Mouse (Mus musculus) lung, postnatal 0 days (tissue): Measurements from ENCODE around the gene Flii. TPM values are rescaled to one million over a fixed set of nuclear protein-coding genes. Genes with fewer than 3 reads are reported as not detected.

Experiments
- ATAC-seq: fragments of 200-750 bp; cut with Nextera tagmentation; 2 replicates; pipeline ENCODE4 v1.8.0; 2017; ENCODE audit warnings: moderate library complexity
- DNase-seq: peaks from one replicate; pipeline ENCODE4 v3.0.0-alpha.2; 2016; ENCODE audit warnings: low spot score
- H3K27ac ChIP-seq: fragments of 300-500 bp; sonication (generic); 2 replicates; pipeline ENCODE4 v1.5.1; 2014; ENCODE audit warnings: antibody characterized with exemption, mild to moderate bottlenecking, low read length, mixed read lengths
- H3K27me3 ChIP-seq: fragments of 300-500 bp; sonication (generic); replicated peaks from 2 replicates; pipeline ENCODE4 v1.6.1; 2014; ENCODE audit warnings: low read length, mixed read lengths; ENCODE audit not compliant: insufficient read depth
- H3K36me3 ChIP-seq: fragments of 300-500 bp; sonication (generic); 2 replicates; pipeline ENCODE4 v1.6.1; 2014; ENCODE audit warnings: low read length, mixed read lengths; ENCODE audit not compliant: insufficient read depth
- H3K4me1 ChIP-seq: fragments of 300-500 bp; sonication (generic); 2 replicates; pipeline ENCODE4 v1.6.1; 2014; ENCODE audit warnings: antibody characterized with exemption, low read depth, low read length, mixed read lengths; ENCODE audit not compliant: insufficient read depth
- H3K4me2 ChIP-seq: fragments of 300-500 bp; sonication (generic); replicated peaks from 2 replicates; pipeline ENCODE4 v1.6.1; 2014; ENCODE audit warnings: low read depth, mild to moderate bottlenecking, low read length, moderate library complexity, mixed read lengths
- H3K4me3 ChIP-seq: fragments of 300-500 bp; sonication (generic); 2 replicates; pipeline ENCODE4 v1.5.1; 2014; ENCODE audit warnings: low read depth, low read length
- H3K9ac ChIP-seq: fragments of 300-500 bp; sonication (generic); replicated peaks from 2 replicates; pipeline ENCODE4 v1.6.1; 2014; ENCODE audit warnings: low read depth, mild to moderate bottlenecking
- H3K9me3 ChIP-seq: fragments of 300-500 bp; sonication (generic); 2 replicates; pipeline ENCODE4 v1.6.1; 2016; ENCODE audit warnings: low read length, mixed read lengths
- CTCF ChIP-seq: IDR thresholded peaks from 2 replicates; pipeline ENCODE4 v1.5.1; 2016; ENCODE audit warnings: antibody characterized with exemption, mild to moderate bottlenecking
- EP300 ChIP-seq: IDR thresholded peaks from 2 replicates; pipeline ENCODE4 v1.6.1; 2016; ENCODE audit warnings: antibody characterized with exemption, mild to moderate bottlenecking, control low read depth
- WGBS: fragments of 180-500 bp; shearing (Covaris S2); extraction: QIAGEN DNeasy Blood & Tissue Kit; methylation state at CpG from one replicate; pipeline ENCODE4 v1.1.7; 2014; 5-methylcytosine and 5-hydroxymethylcytosine counted together
- polyA plus RNA-seq: library from polyadenylated mRNA; unstranded; fragments of >200 nt; fragmentation: Nextera tagmentation; extraction: Ambion mirVana; gene quantifications from 2 replicates; pipeline ENCODE4 v1.2.1, GENCODE M21; 2015

Flii gene
- polyA plus RNA-seq, 1 experiment from 2014 or later, result 72.4 TPM

DNA sequence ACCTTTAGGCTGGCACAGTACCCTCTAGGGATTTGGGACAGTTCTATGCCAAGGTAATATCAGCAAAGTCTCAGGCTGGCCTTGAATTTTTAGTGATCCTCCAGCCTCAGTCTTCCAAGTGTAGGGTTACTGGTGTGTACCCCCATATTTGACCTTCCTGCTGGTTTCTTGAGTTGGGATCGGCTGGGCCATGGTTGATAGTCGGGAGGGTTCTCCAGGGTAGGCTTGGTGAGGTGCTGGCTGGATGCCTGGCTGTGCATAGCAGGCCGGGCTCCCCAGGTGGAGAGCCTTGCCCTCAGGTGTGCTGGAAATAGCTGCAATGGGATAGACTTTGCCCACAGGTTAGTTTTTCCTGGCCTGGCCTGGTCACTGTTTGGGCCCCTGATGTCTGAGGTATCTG, 21.8 kb downstream of the Flii start:
- Histone ChIP-seq H3K4me2 (no peak overlapping the region), H3K9me3 (no peaks in the 10 kb centered on the region), H3K4me3 (no peak overlapping the region), H3K36me3 (peaks cover 15% of the 10 kb centered on the region; the same call in 1 of the 2 replicates), H3K4me1 (peaks cover 14% of the 10 kb centered on the region), H3K27ac (no peak overlapping the region), H3K9ac (no peak overlapping the region), H3K27me3 (no peaks in the 10 kb centered on the region)
- ATAC-seq (no peak), DNase-seq (no peak)
- WGBS, result 87% methylated on average over 3 of the region's 3 CpGs
- TF ChIP-seq EP300, result no peak
- TF ChIP-seq CTCF, result no peak

DNA sequence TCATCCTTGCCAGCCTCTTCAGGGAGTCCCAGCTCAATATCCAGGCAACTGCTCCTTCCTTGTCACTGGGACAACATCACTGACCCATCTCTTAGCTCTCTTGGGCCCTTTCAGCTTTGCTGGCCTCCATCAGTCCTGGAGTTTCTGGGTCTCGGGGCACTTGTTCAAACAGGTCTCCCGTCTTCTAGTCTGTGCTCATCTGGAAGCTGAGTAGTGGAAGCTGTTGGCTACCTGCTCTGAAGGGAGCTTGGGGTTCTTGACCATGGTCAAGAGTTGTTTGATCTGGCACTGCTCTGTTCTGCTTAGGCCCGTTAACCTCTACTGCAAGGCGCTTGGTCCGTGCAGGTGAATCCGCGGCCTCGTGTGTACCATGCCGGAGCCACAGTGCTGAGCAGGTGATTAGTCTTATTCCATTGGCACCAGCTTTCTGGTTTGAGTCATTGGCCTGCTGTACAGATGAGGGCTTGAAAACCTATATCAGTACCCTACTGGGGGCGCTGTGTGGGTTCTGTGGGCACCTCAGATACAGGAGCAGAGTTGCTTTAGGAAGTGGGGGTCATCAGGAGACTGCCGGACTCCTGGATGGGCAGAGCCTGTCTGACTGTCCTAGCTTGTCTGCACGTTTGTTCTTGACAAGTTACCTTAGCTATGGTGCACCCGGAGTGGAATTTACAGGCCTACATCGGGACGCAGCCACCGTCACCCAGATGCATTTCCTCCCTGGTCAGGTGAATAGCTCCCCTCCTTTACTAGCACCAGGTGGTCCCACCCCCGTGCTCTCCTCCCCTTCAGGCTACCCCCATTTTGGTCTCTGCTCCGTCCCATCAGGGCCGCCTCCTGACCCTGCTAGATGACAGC, 22.8 kb downstream of the Flii start:
- WGBS, result 90% methylated on average over 19 of the region's 19 CpGs
- no peak overlapping the region for H3K9ac ChIP-seq
- no peaks in the 10 kb centered on the region for H3K27me3 ChIP-seq
- no peak overlapping the region for H3K4me2 ChIP-seq
- DNase-seq (no peak), ATAC-seq (no peak)
- H3K4me1 ChIP-seq, result peaks cover 16% of the 10 kb centered on the region
- no peak overlapping the region for H3K27ac ChIP-seq
- peaks cover 10% of the 10 kb centered on the region; the same call in 1 of the 2 replicates for H3K36me3 ChIP-seq
- TF ChIP-seq EP300, result no peak
- no peak for TF ChIP-seq CTCF
- H3K4me3 ChIP-seq, result no peak overlapping the region
- H3K9me3 ChIP-seq, result no peaks in the 10 kb centered on the region

- DNase-seq, result peak; percentile 72
- Histone ChIP-seq H3K27me3 (no peaks in the 10 kb centered on the region), H3K4me3 (no peak overlapping the region), H3K4me2 (no peak overlapping the region), H3K27ac (no peak overlapping the region), H3K4me1 (peaks cover 16% of the 10 kb centered on the region), H3K36me3 (no peaks in the 10 kb centered on the region), H3K9ac (no peak overlapping the region), H3K9me3 (no peaks in the 10 kb centered on the region)
- WGBS, result 35% methylated on average over 4 of the region's 4 CpGs
- TF ChIP-seq EP300, result no peak
- peak; percentile 85 for TF ChIP-seq CTCF
- no peak for ATAC-seq
Measured at GRCm38 (mm10) chr11:60703131-60703530, 23.9 kb downstream of the Flii start.

GRCm38 (mm10) chr11:60701611-60702010, 25.5 kb downstream of the Flii start:
- Histone ChIP-seq H3K4me2 (no peak overlapping the region), H3K4me1 (peaks cover 10% of the 10 kb centered on the region; the same call in 1 of the 2 replicates), H3K36me3 (no peaks in the 10 kb centered on the region), H3K9ac (no peak overlapping the region), H3K27ac (no peak overlapping the region), H3K4me3 (no peak overlapping the region), H3K9me3 (no peaks in the 10 kb centered on the region), H3K27me3 (no peaks in the 10 kb centered on the region)
- no peak for DNase-seq
- ATAC-seq, result no peak
- TF ChIP-seq CTCF (no peak), EP300 (no peak)
- 77% methylated on average over 2 of the region's 4 CpGs for WGBS

DNA sequence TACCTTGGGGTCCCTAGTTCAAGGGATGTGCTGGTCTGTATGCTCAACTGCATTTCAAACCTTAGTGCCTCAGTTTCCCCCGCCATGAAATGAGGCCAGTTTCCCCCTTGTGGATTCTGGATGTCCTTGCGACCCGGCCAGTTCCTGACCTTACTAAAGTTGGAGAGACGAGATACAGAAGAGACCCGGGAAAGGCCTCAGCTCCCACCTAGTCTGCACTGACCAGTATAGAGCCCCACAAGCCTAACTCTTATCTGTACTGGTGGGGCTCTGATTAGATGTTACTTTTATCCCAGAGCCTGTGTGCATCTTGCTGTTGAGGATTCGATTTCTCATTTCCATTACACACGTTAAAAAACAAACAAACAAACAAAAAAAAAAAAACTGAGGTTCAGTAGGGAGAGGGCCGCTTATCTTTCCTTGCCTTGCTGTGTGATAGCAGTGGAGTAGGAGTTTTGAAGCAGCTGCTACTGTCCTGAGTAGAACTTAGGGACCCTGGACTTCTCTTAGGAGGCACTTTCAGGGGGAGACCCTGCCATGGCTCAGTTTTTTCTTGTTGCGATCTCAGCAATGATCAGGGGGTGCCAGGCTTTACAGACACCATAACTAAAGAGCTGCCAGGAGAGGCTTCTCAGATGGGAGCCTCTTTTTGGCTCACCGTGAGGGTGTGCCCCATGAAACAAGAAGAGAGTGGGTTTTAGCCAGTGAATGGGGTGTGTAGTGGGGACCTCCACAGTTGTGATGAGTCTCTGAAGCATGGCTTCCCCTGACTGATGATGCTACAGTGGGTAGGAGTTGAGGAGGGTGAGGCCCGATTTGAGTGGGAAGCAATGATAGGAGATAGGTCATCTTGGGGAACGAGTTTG, 26.5 kb downstream of the Flii start:
- H3K27me3 ChIP-seq, result no peaks in the 10 kb centered on the region
- no peaks in the 10 kb centered on the region for H3K9me3 ChIP-seq

More for the DNA sequence above, 26.5 kb downstream of the Flii start:
- ATAC-seq (no peak), DNase-seq (no peak)
- peak overlapping the region; percentile 88 for H3K4me3 ChIP-seq
- H3K9ac ChIP-seq, result peak overlapping the region; percentile 78
- peak overlapping the region; percentile 90; the same call in 1 of the 2 replicates for H3K27ac ChIP-seq
- H3K36me3 ChIP-seq, result no peaks in the 10 kb centered on the region
- peak overlapping the region; percentile 79 for H3K4me2 ChIP-seq
- TF ChIP-seq EP300 (no peak), CTCF (0 out of 2 replicates have a peak, but pooled peaks have one; percentile 14)
- H3K4me1 ChIP-seq, result peaks cover 10% of the 10 kb centered on the region; the same call in 1 of the 2 replicates
- WGBS, result 25% methylated on average over 12 of the region's 12 CpGs
